Mouse (Mus musculus): ENCODE measurements around the gene Ifng. TPM values are rescaled to one million over a fixed set of nuclear protein-coding genes. Genes with fewer than 3 reads are reported as not detected.

The Ifng gene
- polyA plus RNA-seq, 1 experiment from 2014 or later: not detected

Other genes with a start within 250 kb of the Ifng start
- gene Il22, start 236.1 kb upstream of the Ifng start, polyA plus RNA-seq (2014; fragmentation: Nextera tagmentation; extraction: Ambion mirVana): 0.24 TPM in 1 of 2 replicates, not detected in the other
- 0.35 and 0.37 TPM in 2 replicates for gene Gm32717, start 200.3 kb upstream of the Ifng start, polyA plus RNA-seq (2014; fragmentation: Nextera tagmentation; extraction: Ambion mirVana)
- 0.35 and 0.37 TPM in 2 replicates for gene Gm32802, start 182.4 kb upstream of the Ifng start, polyA plus RNA-seq (2014; fragmentation: Nextera tagmentation; extraction: Ambion mirVana)
- not detected in 2 replicates for gene Iltifb, start 146.0 kb upstream of the Ifng start, polyA plus RNA-seq (2014; fragmentation: Nextera tagmentation; extraction: Ambion mirVana)
- gene Gm9040, start 114.1 kb upstream of the Ifng start, polyA plus RNA-seq (2014; fragmentation: Nextera tagmentation; extraction: Ambion mirVana): not detected in 2 replicates
- gene Gm9044, start 108.6 kb upstream of the Ifng start, polyA plus RNA-seq (2014; fragmentation: Nextera tagmentation; extraction: Ambion mirVana): not detected in 2 replicates
- not detected in 2 replicates for gene Gm9045, start 103.2 kb upstream of the Ifng start, polyA plus RNA-seq (2014; fragmentation: Nextera tagmentation; extraction: Ambion mirVana)
- gene Gm9046, start 97.8 kb upstream of the Ifng start, polyA plus RNA-seq (2014; fragmentation: Nextera tagmentation; extraction: Ambion mirVana): not detected in 2 replicates
- not detected in 2 replicates for gene Gm9048, start 92.4 kb upstream of the Ifng start, polyA plus RNA-seq (2014; fragmentation: Nextera tagmentation; extraction: Ambion mirVana)
- gene Gm9049, start 86.9 kb upstream of the Ifng start, polyA plus RNA-seq (2014; fragmentation: Nextera tagmentation; extraction: Ambion mirVana): not detected in 2 replicates

Measured in neural tube, embryonic 14.5 days (tissue).